Mouse (Mus musculus): Measurements from ENCODE around the gene Slc25a43. TPM values are rescaled to one million over a fixed set of nuclear protein-coding genes. Genes with fewer than 3 reads are reported as not detected.
"Not testable (repeated sequence)": the region's sequence is repeated elsewhere in the genome, so short reads cannot be mapped to it uniquely, and the experiment has no call there.

The Slc25a43 gene
- polyA plus RNA-seq, 1 experiment from 2014 or later: 1.2 TPM

DNA sequence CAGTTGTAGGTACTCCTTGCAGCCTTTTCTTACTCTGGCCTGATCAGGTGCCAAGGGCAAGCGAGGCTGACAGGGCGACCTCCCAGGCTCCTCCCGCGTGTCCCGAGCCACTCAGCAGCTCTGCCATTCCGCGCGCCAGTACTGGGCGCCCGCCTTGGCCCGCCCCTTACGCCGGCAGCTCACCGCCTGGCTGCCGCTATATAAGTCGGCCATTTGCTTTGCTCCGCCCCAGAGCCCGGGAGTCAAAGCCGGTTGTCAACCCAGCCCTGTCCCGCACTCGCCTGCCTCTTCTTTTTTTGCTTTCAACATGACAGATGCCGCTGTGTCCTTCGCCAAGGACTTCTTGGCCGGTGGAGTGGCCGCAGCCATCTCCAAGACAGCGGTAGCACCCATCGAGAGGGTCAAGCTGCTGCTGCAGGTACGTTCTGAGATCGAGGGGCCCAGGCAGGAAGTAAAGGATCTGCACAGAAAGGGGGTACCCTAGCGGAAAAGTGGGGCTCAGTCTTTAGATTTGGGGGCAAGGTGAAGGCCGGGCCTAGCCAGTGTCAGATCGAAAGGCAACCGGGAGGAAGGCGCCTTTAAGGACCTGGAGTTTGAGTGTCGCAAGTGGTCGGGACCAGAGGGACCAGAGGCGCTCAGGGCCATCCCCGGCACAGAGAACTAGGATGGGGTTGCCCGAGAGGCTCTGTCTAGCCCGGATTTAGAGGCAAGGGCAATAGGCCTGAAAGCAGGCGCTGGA lies 52.1 kb downstream of the Slc25a43 start, which contains the start of gene Slc25a5:
TSS of gene Slc25a5 (plus strand) at position 228 of the 739 bp plus-strand sequence.
- 26% methylated on average over 41 of the region's 41 CpGs for whole genome bisulfite sequencing
- H3K9me3 ChIP-seq (replicated peaks): no peaks in the 10 kb centered on the region
- peaks cover 3% of the 10 kb centered on the region; the same call in 1 of the 2 replicates for H3K4me1 ChIP-seq
- peak within 1 kb of the TSS; percentile 59 for H3K4me3 ChIP-seq
- peak within 1 kb of the TSS; percentile 51 for H3K4me2 ChIP-seq (replicated peaks)
- peaks cover 7% of the 10 kb centered on the region; the same call in 1 of the 2 replicates for H3K36me3 ChIP-seq
- H3K27ac ChIP-seq: peak within 1 kb of the TSS; percentile 85
- peak; percentile 94 for ATAC-seq (ENCODE audit: low FRiP score)
- H3K27me3 ChIP-seq: no peaks in the 10 kb centered on the region
- H3K9ac ChIP-seq: peak within 1 kb of the TSS; percentile 78

DNA sequence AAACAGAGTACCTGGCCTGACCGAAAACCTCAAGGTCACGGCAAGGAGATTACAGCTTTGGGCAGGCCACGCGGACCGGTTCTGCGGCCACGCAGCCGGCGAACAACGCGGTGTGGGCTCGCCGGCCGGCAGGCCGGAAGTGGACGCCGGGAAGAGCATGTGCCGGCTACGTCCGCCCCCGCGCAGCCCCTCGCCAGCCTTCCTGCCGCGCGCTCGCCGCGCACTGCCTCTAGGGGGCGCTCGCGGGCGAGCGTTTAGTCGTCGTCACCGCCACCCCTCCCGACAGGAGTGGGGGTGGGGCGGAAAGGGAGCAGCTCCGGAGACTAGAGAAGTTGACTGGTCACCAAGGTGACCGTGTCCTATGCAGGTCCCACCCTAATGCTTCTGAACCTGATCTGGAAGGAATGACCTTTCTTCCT lies 52.7 kb downstream of the Slc25a43 start:
- H3K36me3 ChIP-seq: peaks cover 7% of the 10 kb centered on the region; the same call in 1 of the 2 replicates
- peak; percentile 78 for ATAC-seq (ENCODE audit: low FRiP score)
- 13% methylated on average over 36 of the region's 41 CpGs for WGBS
- H3K4me3 ChIP-seq: peak overlapping the region; percentile 59
- H3K4me2 ChIP-seq (replicated peaks): peak overlapping the region; percentile 51
- peaks cover 3% of the 10 kb centered on the region; the same call in 1 of the 2 replicates for H3K4me1 ChIP-seq
- peak overlapping the region; percentile 78 for H3K9ac ChIP-seq
- peak overlapping the region; percentile 85 for H3K27ac ChIP-seq
- no peaks in the 10 kb centered on the region for H3K27me3 ChIP-seq
- H3K9me3 ChIP-seq (replicated peaks): no peaks in the 10 kb centered on the region

DNA sequence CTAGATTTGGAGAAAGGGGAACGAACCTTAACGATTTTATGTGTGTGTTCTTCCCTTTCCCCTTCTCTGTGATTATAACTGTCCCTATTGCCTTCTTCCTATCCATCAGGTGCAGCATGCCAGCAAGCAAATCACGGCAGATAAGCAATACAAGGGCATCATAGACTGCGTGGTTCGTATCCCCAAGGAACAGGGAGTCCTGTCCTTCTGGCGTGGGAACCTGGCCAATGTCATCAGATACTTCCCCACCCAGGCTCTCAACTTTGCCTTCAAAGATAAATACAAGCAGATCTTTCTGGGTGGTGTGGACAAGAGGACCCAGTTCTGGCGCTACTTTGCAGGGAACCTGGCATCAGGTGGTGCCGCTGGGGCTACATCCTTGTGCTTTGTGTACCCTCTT lies 53.3 kb downstream of the Slc25a43 start:
- Histone ChIP-seq H3K4me2 (replicated peaks) (peak overlapping the region; percentile 51), H3K4me3 (peak overlapping the region; percentile 59), H3K9ac (0 out of 2 replicates have a peak overlapping the region, but pooled peaks have one; percentile 23)
- ATAC-seq (ENCODE audit: low FRiP score); H3K27me3 ChIP-seq; H3K4me1 ChIP-seq; H3K36me3 ChIP-seq; H3K9me3 ChIP-seq (replicated peaks); H3K27ac ChIP-seq: not testable (repeated sequence)
- 71% methylated on average over 8 of the region's 8 CpGs for WGBS

GRCm38 (mm10) chrX:36799131-36799879 lies 55.8 kb downstream of the Slc25a43 start:
- H3K36me3 ChIP-seq: peaks cover 7% of the 10 kb centered on the region; the same call in 1 of the 2 replicates
- H3K4me2 ChIP-seq (replicated peaks): no peak overlapping the region
- no peak overlapping the region for H3K4me3 ChIP-seq
- no peaks in the 10 kb centered on the region for H3K9me3 ChIP-seq (replicated peaks)
- no peak overlapping the region for H3K9ac ChIP-seq
- WGBS: 57% methylated on average over 6 of the region's 6 CpGs
- peaks cover 3% of the 10 kb centered on the region; the same call in 1 of the 2 replicates for H3K4me1 ChIP-seq
- no peak for ATAC-seq (ENCODE audit: low FRiP score)
- no peaks in the 10 kb centered on the region for H3K27me3 ChIP-seq
- no peak overlapping the region for H3K27ac ChIP-seq

- ATAC-seq (ENCODE audit: low FRiP score): no peak
- Histone ChIP-seq H3K9me3 (replicated peaks) (no peaks in the 10 kb centered on the region), H3K27me3 (no peaks in the 10 kb centered on the region), H3K4me2 (replicated peaks) (no peak overlapping the region), H3K4me1 (no peaks in the 10 kb centered on the region), H3K36me3 (peaks cover 1% of the 10 kb centered on the region; the same call in 1 of the 2 replicates), H3K4me3 (no peak overlapping the region), H3K27ac (no peak overlapping the region), H3K9ac (no peak overlapping the region)
- 71% methylated on average over 5 of the region's 5 CpGs for WGBS
These were observed 59.7 kb downstream of the Slc25a43 start for GRCm38 (mm10) chrX:36803189-36803588.

GRCm38 (mm10) chrX:36804196-36804595 lies 60.7 kb downstream of the Slc25a43 start:
- 65% methylated on average over 5 of the region's 5 CpGs for WGBS
- no peak overlapping the region for H3K4me2 ChIP-seq (replicated peaks)

DNA sequence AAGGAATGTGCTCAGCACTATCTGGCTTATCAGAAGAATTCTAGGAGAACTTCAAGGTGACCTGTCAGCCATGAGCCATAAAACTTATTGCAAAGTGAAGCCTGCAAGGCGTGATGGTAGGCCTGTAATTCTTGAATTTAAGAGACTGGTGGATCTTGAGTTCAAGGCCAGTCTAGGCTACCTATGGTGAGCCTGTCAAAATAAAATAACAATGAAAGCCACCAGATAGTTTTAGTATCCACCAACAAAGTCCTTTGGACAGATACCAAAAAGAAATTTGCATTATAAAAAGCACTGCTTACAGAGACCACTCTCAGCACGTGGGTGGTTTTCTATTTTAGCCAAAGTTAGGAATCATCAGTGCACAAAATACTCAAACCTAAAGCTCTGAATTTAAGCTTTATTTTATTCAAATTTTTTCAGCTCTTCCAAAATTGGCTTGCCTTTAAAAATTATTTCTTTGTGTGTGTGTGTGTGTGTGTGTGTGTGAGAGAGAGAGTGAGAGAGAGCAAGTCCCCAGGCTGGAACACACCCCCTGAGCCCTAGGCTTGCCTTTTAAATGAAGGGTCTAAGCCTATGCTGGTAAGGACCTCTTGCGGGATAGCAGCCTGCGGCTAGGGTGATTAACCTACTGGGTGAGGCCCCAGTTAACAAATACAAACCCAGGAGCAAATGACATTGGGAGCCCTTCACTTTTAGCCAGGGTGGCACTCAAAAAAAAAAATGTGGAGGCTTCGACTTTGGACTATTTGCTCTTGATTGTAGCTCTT lies 62.2 kb downstream of the Slc25a43 start:
- Histone ChIP-seq H3K9me3 (replicated peaks) (no peaks in the 10 kb centered on the region), H3K27me3 (no peaks in the 10 kb centered on the region), H3K4me1 (no peaks in the 10 kb centered on the region), H3K9ac (no peak overlapping the region), H3K36me3 (no peaks in the 10 kb centered on the region), H3K4me3 (no peak overlapping the region), H3K4me2 (replicated peaks) (no peak overlapping the region), H3K27ac (no peak overlapping the region)
- ATAC-seq (ENCODE audit: low FRiP score): no peak
- 64% methylated on average over 5 of the region's 5 CpGs for whole genome bisulfite sequencing

More at GRCm38 (mm10) chrX:36804196-36804595, 60.7 kb downstream of the Slc25a43 start:
- no peaks in the 10 kb centered on the region for H3K27me3 ChIP-seq
- H3K9ac ChIP-seq: no peak overlapping the region
- H3K9me3 ChIP-seq (replicated peaks): no peaks in the 10 kb centered on the region
- H3K4me3 ChIP-seq: no peak overlapping the region
- no peaks in the 10 kb centered on the region for H3K4me1 ChIP-seq
- ATAC-seq (ENCODE audit: low FRiP score): no peak
- no peak overlapping the region for H3K27ac ChIP-seq
- H3K36me3 ChIP-seq: no peaks in the 10 kb centered on the region

DNA sequence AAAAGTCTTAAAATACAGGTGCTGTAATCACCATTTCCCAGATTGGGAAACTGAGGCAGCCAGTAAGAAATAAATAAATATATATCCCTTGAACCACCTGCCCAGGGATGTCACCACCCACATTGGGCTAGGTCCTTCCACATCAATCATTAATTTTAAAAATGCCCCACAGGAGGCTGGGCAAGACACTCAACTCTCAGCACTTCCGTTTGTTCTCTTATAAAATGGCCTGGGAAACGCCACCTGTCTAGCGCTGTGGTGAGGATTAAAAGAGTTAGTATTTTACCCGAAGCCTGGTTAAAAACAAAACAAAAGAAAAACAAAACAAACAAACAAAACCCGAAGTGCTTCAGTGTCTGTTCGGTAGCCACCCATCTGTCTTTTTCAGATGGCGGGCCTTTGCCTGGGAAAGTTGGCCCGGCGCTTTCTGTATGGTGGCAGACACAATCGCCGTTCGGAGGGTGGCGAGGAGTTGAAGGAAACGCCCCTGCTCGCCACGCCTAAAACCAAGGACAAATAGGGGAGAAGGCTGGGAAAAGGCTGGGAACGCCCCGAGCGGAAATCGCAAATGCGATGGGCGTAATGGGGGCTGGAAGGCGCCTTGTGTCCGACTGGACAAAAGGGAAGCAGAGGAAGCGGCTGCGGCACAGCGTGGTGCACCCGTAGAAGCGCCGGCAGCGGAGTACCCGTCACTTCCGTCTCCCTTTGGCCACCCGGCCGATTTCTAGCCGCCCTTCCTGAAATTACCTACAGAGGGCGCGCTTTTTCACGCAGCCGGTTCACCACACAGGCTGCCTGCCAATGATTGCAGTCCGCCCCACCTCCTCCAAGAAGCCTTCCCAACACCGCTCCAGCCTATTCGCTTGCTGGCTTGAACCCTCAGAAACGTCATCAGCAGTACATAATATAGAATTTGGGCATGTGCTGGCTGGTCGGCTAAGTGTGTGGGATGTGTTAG lies 64.2 kb downstream of the Slc25a43 start:
- Histone ChIP-seq H3K4me1 (no peaks in the 10 kb centered on the region), H3K9ac (peak overlapping the region; percentile 27; the same call in 1 of the 2 replicates), H3K27me3 (no peaks in the 10 kb centered on the region), H3K27ac (peak overlapping the region; percentile 84), H3K4me2 (replicated peaks) (peak overlapping the region; percentile 48), H3K9me3 (replicated peaks) (no peaks in the 10 kb centered on the region), H3K36me3 (no peaks in the 10 kb centered on the region), H3K4me3 (peak overlapping the region; percentile 28)
- 19% methylated on average over 44 of the region's 45 CpGs for WGBS
- ATAC-seq (ENCODE audit: low FRiP score): peak; percentile 88

DNA sequence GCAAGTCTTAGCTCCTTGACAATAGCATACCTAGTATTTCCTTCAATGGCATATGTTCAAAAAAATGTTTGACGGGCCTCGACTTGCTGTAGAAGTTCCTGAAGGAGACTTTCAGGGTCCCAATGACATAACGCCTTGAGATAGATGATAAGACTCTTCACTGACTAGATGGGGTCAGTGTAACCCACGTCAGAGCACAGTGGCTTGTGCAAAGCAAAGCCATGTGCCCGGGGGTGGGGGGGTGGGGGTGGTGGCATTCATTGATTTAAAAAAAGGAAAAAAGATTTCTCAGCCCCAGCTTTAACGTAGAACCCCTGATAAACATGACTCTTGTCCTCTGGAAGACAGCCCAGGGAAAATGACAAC lies 64.8 kb downstream of the Slc25a43 start:
- H3K4me1 ChIP-seq: no peaks in the 10 kb centered on the region
- H3K4me3 ChIP-seq: peak overlapping the region; percentile 28; the same call in 1 of the 2 replicates
- peak; percentile 47 for ATAC-seq (ENCODE audit: low FRiP score)
- no peaks in the 10 kb centered on the region for H3K27me3 ChIP-seq
- peak overlapping the region; percentile 84; the same call in 1 of the 2 replicates for H3K27ac ChIP-seq
- H3K36me3 ChIP-seq: no peaks in the 10 kb centered on the region
- H3K9ac ChIP-seq: no peak overlapping the region
- peak overlapping the region; percentile 48 for H3K4me2 ChIP-seq (replicated peaks)
- 72% methylated on average over 6 of the region's 6 CpGs for WGBS
- H3K9me3 ChIP-seq (replicated peaks): no peaks in the 10 kb centered on the region

DNA sequence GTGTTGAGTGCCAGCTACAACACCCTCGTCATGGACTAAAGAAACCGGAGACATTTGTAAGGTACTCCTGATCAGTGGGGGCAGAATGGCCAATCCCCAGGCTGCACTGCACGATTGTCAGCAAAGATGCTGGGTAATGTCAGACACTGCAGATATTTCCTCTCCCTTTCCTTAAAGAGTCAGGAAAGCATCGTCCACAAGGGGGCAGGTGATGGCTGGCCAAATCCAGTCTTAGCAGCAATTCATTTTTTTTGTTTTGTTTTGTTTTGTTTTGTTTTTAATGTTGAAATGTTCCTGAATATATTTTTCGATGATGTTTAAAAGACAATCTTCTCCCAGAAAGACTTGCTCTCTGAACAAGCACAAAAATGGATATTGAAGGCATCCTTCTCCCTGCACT lies 67.9 kb downstream of the Slc25a43 start:
- H3K27me3 ChIP-seq: no peaks in the 10 kb centered on the region
- no peaks in the 10 kb centered on the region for H3K36me3 ChIP-seq
- H3K4me1 ChIP-seq: 0 out of 2 replicates have a peak, but pooled peaks cover 3% of the 10 kb centered on the region
- H3K4me2 ChIP-seq (replicated peaks): no peak overlapping the region
- no peak overlapping the region for H3K4me3 ChIP-seq
- no peak for ATAC-seq (ENCODE audit: low FRiP score)
- H3K9ac ChIP-seq: no peak overlapping the region
- H3K27ac ChIP-seq: no peak overlapping the region
- 57% methylated on average over 5 of the region's 5 CpGs for WGBS
- no peaks in the 10 kb centered on the region for H3K9me3 ChIP-seq (replicated peaks)

Data from hindbrain, embryonic 12.5 days (tissue).